Mouse (Mus musculus): ENCODE results near the gene Cd40.

The Cd40 gene

DNA sequence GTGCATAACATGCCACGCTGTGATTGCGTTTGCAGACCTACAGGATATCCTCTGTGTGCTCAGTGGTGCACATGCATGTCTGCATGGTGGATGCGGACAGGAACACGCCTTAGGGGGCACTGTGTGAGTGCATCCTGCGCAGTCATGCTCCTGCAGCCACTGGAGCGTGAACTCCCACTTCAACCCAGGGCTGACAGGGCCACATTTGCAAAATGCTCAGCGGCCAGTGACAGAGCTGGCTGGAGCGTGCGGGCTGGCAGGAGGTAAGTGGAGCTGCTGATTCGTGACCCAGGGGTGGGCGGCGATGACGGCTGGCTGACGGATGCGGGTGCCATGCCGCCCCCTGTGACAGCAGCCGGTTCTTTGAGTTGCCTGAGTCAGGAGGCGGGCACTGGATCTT is 51.2 kb downstream of the Cd40 start:
- DNase-seq, result no peak

DNA sequence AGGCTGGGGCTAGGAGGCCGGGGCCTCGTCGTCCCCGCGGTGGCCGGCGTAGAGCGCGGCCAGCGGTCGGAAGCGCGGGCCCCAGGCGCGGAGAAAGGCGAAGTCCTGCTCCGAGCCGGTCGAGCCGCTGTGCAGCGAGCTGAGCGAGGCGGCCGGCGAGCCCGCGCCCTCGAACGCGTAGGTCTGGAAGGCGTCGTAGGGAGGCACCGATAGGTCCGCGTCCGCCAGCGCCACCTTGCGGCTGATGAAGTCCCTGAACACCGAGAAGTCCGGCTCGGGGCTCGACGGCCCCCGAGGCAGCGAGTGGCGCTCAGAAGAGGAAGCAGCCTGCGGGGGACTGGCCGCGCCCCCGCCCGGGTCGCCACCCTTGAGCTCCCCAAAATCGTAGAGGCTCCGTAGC is 56.7 kb downstream of the Cd40 start:
- DNase-seq, result peak; percentile 76 to 77

DNA sequence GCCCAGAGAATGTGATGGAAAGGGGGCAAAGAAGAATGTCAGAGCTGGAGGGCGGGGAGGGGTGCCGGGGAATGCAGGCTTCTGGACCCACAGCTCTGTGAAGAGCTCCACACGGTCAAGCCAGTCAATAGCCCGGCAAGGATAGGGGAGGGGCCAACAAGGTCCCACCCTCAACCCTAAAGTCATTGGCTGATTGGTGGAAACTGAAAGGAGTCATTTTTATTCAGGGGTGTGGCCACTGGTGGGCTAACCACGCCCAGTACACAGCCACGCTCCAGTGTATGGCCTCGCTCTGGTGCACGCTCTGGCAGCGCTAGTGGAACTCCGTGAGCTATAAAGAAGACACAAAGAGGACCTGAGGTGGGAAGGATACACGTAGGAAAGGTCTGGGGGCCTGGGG is 58.3 kb downstream of the Cd40 start:
- DNase-seq, result no peak

DNA sequence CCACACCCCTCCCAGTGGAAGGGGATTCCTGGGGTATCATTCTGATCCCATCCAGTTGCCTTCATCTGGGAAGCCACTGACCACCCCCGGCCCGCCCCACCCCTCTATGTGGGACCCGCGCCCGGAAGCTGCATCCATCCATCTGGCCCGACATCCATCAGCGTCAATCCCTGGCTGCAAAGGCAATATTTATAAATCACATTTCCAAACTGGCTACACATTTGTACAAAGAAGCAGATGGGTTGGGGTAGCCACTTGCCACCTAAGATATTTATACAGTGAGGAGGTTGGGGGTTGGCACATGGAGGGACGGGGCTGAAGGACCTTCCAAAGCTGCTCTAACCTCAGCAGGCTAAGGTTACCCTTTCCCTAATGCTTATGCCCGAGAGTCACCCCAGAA is 65.3 kb downstream of the Cd40 start:
- no peak for DNase-seq

DNA sequence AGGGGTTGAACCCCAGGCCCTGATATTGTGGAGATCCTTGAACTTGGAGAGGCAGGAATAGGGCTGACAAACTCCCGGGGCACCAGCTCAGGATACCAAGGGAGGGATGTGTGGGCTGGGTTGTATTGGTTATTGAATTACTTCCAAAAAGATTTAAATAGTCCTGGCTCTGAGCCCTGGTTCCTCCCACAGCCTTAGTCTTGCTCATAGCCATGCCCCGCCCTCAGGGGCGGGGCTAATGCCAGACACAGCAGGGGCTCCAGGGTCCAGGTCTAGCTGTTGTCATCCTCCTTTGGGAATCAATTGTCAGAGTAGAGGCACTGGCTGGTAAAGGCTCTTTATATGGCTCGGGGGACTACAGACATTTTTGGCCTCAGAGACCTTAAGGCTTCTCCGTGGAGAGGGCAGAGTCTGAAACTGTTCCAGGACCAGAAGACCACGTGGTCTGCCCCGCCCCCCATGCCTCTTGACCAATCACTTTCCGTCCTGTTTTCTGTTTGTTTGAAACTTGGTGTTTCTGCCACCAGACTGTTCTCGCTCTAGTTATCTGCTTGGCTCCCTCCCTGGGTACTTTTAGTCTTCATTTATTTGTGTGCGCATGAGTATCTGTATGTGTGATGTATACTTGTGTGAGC is 65.9 kb downstream of the Cd40 start:
- no peak for DNase-seq
